Mouse (Mus musculus): ENCODE measurements around the gene Slc52a3.
A peak's percentile ranks its signal among the peaks of the same experiment; 100 is the strongest.

Slc52a3 gene

DNA sequence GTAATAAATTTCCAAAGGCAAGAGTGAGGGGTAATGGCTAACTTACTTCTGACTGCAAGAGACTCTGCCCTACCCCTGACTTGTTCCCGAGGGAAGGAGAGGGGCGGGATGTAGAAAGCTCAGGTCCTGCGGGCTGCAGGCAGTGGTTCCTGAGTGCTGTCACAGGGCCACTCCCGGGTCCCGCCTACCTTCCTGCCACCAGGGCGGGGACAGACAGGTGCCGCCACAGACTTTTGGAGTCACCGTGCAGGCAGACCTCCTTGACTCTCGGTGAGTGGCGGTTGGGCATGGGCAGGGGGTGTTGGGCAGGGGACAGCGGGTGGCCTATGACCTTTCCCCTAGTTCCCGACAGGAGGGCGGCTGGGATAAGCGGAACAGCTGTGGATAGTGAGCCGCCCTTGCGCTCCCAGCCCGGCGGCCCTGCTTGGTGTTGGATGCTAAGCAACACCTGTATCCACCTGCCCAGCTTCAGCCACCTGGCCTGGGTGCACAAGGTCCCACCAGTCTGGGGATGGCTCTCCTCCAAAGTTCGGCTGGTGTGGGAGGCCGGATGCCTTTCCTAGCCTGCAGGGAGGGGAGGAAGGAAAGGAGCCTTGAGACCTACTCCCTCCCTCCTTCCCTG lies 3.5 kb downstream of the Slc52a3 start:
- DNase-seq (ENCODE audit: low spot score), result no peak

DNA sequence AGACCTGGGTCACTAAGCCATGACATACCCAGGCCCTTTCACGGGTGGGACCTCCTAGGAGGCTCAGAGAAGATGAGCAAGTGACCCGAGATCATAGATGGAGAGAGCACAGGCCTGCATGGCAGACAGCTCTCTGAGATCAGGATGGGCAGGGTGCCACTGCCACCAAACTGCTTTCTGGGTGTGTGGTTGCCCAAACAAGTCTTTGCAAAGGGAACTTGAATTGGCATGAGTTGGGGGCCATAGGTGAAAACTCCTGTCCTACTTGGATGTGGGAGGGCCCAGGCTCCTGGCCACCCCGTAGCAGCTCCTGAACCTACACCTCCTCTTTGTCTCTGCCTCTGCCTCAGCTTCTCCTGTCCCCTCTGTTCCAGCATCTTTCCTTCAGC lies 4.0 kb downstream of the Slc52a3 start:
- DNase-seq (ENCODE audit: low spot score), result no peak

DNA sequence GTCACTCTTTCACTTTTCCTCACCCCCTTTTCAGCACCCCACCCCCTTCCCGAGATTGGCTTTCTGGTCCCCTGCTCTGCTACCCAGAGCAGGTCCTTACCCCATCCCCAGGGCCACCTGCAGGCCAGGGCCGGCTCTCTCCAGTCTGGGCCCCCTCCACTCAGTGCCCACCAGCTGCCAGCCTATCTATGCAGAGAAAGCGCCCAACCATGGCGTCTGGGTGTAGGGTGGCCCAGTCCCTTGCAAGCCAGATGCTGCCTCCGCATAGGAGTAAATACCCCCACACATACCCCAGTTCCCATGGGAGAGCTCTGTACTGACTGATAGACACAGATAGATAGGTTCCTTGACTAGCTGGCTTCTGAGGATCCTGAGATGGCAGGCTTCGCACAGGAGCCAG lies 4.4 kb downstream of the Slc52a3 start:
- no peak for DNase-seq (ENCODE audit: low spot score)

DNA sequence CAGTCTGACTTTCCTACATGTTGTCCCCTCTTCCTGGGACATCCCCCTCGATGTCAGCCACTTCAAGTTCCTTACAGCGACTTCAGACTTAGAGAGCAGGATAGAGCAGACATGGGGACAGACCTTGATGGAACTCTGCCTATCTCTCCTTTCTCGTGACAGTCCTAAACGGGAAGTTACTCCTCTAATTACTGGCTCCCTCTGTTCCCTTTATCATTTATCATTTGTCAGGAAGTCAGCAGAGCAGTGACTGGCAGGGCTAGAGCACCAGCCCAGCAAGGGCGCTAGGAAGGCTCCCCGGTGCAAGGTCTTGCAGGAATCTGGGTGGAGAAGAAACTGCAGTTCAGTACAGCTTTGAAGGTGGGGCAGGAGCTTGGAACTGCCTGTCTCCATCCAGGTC lies 6.2 kb downstream of the Slc52a3 start:
- DNase-seq (ENCODE audit: low spot score), result no peak

DNA sequence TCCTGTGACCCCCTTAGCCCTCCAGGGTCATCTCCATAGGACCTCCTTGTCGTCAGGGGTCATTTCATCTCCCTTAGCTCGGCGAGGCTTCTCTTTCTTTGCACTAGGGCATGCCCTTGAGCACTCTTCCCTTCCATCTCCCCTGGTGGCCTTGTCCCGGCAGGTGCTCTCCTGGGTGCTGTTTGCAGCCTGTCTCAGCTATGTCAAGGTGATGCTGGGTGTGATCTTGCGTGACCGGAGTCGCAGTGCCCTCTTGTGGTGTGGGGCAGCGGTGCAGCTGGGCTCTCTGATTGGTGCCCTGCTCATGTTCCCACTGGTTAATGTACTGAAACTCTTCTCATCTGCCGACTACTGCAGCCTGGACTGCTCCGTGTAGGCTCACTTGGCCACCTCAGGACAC lies 11.5 kb downstream of the Slc52a3 start:
- no peak for DNase-seq (ENCODE audit: low spot score)

DNA sequence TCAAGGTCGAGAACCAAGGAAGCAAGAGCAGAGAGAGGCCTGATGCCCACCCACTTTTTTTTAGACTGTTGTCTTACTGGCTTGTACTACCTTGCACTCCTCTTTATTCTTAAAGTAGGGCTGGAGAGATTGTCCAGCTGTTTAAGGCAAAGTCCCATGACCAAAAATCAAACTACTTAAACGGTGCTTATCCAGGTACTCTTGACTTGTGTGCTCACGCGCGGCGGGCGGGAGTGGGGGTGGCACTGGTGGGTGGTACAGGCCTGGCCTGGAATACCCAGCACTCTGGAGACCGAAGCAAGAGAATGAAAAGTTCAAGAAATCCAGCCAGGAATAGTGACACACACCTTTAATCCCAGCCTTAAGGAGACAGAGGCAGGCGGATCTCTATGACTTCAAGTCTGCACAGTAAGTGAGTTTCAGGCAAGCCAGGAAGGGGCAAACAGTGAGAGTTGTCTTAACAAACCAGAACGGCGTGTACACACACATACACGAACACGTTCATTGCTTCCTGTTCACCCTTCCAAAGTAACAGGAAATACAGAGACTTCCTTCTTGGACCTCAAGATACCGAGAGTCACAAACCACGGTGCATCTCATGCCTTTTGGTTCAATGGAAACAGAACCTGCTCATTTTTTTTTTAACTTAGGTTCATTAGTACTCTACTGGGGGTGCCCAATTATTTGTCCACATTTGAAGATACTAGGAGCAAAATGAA lies 12.9 kb downstream of the Slc52a3 start:
- no peak for DNase-seq (ENCODE audit: low spot score)

DNA sequence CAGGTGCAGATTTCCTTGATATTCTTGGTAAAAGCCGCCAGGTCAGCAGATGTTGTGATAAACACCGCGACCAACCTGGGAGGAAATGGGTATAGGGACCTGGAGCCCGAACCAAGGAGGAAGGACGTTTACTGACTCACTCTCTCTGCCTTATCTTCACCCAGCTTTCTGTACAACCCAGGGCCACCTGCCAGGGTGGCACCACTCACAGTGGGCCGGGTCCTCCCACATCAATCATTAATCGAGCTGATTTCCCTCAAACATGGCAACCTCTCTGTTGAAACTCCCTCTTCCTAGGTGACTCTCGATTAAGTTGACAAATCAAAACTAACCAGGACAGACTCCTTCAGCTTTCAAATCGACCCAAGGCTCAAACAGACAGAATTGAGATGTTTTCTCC lies 13.9 kb downstream of the Slc52a3 start:
- DNase-seq (ENCODE audit: low spot score), result no peak

DNA sequence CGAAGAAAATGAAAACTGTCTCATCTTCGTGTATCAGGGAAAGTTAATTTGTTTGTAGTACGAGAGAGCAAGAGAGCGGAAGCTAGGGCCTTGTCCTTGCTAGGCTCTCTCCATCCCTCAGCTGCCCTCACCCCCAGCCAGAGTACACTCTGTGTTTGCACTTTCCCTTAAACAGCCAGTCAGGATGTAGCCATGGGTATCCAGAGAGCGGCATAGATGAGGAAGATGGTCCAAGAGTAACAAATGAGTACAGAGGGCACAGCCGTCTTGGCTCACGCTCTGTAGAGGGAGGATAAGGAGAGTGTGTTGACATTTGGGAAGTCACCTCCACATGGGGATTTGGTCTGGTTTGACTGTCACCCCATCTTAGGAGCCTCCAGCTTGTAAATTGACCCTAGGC lies 14.3 kb downstream of the Slc52a3 start:
- no peak for DNase-seq (ENCODE audit: low spot score)

DNA sequence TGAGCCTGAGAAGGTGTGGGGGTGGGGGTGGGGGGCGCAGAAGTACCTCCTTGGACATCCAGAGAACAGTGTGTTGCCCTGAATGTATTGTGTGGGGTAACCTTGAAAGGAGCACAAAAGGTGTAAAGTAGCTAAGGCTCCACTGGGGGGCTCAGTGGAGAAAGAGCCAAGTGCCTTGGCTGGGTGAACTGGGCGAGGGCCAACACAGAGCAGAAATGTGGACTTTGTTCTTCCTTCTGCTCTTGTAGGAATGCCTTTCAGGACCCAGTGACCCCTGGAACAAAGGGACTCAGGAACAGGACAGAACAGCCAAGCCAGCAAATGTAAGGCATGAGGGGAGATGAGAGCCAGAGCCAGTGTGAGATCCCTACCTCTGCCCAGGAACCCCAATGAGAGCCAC lies 15.4 kb downstream of the Slc52a3 start:
- DNase-seq (ENCODE audit: low spot score), result no peak

DNA sequence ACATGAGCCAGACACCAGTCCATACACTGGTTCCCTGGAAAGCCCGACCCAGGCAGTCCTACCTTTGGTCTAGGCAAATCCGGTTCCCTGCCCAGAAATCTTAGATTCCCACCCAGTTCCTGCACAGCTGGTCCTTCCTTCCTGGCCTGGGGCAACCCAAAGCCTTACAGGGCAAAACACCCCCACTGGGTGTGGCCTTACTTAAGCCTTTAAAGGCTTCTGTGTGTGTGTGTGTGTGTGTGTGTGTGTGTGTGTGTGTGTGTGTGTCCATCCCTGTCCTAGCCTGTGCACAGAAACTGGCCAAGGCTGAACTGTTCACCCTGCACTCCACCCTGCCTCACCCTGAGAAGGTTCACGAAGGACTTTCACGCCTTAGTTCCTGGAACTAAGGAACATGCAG lies 15.9 kb downstream of the Slc52a3 start:
- no peak for DNase-seq (ENCODE audit: low spot score)

DNA sequence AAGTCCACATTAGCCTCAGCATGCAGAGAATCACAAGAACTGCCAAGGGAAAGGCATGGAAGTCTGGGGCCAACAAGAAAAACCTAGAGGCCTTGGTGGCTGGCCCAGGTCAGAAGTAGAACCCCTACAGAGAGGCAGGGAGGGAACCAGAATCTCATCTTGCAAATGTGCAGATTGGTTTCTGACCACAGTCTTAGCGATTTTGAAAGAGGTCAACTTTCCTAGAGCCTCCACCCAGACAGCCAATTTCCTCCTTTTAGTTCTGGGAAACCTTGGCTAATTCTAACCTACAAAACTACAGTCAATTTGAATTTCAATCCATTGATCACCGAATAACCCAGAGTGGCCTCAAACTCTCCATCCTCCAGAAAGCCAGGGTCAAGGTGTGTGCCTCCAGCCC lies 16.4 kb downstream of the Slc52a3 start:
- DNase-seq (ENCODE audit: low spot score), result no peak

DNA sequence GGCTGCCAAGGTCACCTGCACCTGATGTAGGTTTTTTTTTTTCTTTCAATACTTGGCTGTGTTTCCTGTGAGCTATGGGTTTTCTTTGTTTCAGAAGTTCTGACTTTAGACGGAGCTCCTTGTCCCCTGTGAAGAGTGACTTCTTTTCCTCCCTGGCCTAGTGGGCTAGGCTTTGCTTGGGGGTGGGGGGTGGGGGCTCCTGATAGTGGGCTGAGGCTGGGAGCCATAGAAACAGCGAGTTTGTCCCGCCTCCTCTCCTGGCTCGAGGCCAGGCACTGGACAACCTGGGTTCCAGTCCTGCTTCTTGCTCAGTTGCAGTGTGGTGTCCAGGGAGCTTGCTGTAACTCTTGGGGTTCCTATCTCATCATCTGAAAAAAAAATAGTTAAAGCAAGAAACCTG lies 19.7 kb downstream of the Slc52a3 start:
- no peak for DNase-seq (ENCODE audit: low spot score)

DNA sequence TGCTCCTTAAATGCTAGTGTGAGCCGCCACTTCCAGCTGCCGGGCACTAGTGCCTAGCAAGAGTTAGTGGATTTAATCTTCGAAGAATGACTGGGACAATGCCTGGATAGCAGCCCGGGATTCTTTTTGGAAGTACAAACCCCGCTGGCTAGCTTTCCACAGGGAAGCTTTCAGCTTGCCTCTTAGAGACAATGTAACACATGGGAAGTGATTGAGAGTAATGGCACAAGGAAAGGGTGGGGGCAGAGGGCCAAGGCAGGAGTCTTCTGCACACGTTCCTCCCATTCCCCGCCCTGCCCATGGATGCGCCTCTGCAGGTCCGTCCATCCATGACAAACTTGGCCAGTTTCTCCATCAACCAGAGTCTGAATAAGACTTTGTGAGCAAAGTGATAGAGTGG lies 20.4 kb downstream of the Slc52a3 start:
- DNase-seq (ENCODE audit: low spot score), result no peak

DNA sequence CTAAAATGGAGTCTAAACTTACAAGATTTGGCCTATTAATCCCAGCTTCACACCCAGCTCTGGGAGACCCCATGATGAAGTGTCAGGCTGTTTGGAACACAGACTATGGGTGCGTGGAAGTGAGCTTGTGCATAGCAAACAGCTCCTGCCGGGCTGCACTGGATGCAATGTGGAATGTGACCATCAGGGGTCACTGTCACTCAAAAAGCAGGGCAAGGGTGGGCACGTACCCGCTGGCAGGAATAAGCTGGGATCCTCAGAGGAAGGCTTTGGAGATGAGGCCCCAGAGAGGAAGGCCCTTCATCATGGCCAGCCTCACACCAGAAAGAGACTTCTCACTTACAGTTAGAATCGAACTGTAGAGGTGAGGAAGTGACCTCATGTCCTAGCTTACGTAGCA lies 23.9 kb downstream of the Slc52a3 start:
- DNase-seq (ENCODE audit: low spot score), result no peak

DNA sequence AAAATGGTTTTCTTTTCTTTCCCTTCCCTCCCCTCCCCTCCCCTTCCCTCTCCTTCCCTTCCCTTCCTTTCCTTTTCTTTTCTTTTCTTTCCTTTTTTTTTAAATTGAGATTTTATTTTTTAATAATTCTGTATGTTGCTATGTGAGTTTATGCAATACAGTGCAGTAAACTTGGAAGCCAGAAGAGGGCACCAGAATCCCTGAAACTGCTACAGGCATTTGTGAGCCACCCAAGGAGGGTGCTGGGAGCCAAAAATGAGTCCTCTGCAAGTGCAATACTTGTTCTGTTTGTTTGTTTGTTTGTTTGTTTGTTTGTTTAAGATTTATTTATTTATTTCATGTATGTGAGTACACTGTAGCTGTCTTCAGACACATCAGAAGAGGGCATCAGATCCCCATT lies 25.7 kb downstream of the Slc52a3 start:
- DNase-seq (ENCODE audit: low spot score), result no peak

DNA sequence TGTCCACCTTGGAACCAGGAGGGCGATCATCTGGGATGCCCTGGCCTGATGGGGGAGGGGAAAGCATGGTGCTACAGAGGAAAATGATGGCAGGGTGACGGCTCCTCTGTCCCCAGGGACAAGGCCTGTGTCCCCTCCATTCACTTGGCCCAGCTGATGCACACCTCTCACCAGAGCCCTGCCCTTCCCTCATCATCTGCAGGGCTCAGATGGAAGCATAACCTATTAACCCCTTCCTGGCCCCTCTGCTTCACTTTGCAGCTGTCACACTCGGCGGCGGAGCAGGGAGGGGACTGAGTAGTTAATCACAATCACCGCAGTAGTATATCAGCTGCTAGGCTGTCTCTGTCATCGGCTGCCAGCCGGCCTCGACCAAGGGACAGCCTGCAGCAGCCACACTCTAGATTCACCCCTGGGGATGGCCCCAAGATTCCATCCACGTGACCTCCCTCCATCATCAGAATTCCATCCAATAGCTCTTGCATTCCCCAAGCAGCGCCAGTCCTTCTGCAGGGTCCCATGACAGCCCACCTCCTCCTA lies 28.6 kb downstream of the Slc52a3 start:
- DNase-seq (ENCODE audit: low spot score), result no peak

DNA sequence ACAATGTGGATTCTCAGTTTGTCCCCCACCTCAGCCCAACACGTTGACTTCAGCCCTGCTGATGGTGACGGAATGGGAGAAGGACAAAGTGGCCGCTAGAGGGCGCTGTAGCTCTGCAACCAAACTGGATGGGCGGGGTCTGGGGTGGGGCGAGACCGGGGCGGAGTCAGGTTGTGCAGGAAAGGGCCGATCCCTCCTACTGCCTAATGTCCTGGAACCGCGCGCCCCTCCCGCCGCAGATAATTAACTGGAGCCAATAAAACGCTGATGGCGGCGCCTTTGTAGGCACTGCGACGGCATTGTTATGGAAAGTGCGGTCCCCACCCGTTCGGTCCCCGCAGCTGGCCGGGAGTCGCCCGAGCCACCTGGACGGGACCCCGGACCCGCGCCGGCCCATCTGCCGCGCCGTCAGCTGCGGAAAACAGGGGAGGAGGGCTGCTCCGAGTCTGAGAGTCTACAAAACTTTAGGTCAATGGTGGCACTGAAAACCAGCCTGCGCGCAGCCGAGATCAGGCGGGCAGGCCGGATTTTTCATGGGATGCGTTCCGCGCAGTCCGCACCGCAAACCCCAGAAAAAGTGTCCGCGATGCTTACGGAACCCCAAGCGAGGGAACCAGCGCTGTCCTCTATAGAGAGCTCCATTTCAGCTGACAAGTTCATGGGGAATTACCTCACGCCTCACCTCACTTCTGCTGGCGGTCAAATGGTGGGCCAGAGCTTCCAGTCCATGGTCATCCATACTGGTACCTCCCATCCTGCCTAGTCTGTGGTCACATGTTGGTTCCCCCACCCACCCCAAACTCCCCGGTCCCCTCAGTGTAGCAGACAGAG lies 33.2 kb downstream of the Slc52a3 start:
- DNase-seq (ENCODE audit: low spot score), result peak; percentile 71

DNA sequence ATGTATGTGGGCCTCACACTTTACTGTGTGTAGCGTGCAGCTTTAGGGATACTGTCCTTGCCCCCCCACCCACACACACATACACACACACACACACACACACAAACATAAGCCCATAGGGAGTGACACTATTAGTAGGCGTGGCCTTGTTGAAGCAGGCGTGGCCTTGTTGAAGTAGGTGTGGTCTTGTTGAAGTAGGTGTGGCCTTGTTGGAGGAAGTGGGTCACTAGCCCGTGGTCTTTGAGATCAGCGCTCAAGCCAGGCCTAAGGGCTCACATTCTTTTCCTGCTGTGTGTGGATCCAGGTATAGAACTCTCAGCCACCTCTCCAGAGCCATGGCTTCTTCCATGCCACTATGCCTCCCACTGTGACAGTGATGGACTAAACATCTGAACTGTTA lies 34.7 kb downstream of the Slc52a3 start:
- DNase-seq (ENCODE audit: low spot score), result no peak

DNA sequence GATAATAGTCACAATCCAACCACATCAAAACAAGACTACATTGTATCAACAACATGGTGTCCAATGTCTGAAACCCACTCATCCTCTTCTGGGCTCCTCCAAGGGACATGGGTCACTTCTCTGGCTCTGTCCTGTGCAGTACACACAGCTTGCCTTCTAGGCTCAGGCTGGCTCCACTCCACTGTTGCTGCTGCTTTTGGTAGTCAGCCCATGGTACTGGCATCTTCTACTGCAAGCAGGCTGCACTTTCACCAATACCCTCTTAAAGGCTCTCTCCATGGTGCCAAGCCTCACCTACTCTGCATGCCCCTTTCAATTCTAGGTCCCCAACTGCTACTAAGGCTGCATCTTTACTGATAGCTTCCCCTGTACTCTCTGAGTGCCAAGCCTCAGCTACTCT lies 43.8 kb downstream of the Slc52a3 start:
- DNase-seq (ENCODE audit: low spot score), result no peak

DNA sequence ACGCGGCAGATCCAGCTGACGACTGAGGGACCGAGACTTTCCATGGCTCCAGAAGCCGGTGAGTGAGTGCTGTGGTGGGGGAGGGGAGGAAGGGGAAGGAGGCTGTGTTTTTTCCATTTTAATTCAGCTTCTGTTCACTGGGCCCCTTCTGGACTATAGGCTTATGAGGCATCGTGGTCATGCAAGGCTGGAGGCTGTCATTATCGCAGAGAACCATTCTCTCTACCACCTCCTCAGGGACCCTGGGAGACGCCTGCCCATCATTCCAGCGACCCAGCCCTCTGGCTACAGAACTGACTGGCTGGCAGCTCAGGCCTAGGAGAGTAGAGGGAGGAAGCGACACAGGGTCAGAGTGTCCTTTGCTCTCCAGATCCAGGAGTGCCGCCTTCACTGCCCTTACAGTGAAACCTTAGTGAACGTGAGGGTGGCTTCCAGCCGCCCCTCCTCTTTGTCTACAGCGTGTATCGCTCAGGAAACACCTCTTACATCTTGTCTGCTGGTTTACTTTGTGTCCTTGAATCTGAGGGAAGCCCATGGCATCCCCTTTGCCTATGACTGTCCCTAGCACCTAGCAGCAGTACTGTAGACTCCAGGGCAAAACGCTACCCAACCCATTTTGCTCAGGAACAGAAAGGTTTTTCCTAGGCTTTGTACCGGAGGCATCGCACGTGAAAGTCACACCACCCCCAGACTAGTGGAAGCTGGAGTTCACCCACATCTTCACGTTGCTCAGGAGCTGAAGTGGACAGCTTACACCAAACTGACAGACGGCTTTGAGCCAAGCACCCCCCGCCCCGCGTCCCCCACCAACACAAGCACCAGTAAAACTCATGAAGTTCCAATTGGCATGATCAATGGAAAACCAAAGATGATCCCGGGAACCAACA lies 51.0 kb downstream of the Slc52a3 start:
- DNase-seq (ENCODE audit: low spot score), result no peak

DNA sequence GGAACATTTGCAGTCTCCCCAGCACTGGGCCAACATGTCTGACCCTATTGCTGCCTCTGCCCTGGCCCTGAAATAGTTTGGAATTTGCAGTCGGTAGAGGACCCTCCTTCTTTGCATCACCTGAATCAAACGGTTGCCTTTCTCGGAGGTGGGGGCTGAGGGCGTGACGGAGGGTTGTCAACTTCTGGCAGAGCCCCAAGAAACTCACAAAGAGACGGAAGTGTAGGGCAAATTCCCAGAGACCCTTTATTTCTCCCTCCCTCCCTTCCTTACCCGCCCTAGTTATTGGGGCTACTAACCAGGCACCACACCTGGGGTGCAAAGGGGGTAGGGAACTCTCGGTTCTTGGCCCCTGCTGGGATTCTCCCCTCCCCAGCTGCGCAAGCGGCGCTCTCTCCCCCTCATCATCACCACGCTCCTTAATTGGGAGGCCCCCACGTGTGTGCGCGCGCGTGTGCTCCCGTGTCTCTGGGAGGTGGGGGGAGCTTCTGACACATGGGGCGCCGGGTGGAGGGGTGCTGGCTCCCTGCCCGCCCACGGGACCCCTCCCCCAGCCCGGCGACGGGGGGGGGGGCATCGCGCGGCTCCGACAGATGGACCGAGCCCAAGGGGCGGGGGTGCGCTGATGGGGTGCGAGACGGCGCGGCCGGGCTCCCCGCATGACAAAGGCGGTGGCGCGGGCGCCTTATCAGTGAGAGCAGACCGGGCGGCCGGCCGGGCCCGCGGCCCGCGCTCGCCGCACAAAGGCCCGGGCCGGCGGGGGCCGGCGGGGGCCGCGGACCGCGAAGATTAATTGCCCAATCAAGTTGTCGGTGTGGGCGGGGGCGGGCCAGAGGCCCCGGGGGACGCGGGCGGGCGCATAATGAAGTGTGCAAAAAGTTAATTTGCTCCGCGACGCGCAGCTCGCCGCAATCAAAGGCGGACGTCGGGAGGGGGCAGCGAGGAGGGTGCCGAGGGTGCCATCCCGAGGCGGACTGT lies 52.0 kb downstream of the Slc52a3 start:
- DNase-seq (ENCODE audit: low spot score), result no peak

Measured in layer of hippocampus, adult 9-10 months (tissue).